Mouse (Mus musculus) layer of hippocampus, adult 6 months (tissue): Measurements from ENCODE around the gene Kcnj4. TPM values are rescaled to one million over a fixed set of nuclear protein-coding genes. Genes with fewer than 3 reads are reported as not detected.

Source experiments
- long read RNA-seq, 2 experiments: library from polyadenylated mRNA; unstranded; transcript quantifications; one replicate each; pipeline ENCODE4 v2.0.0; 2019 to 2020
- microRNA-seq: library from miRNA; unstranded; fragments of <30 nt; microRNA quantifications from one replicate; pipeline ENCODE4 v1.2.0, GENCODE M21; 2020
- polyA plus RNA-seq: library from polyadenylated mRNA; unstranded; fragments of <200 nt; fragmentation: Nextera tagmentation; gene quantifications from 2 replicates; pipeline ENCODE4 v1.2.3, GENCODE M21; 2021

Kcnj4 gene
- 2.4 and 3.0 TPM in 2 replicates for polyA plus RNA-seq
- long read RNA-seq, experiment 1, partial matches to known transcripts, result 0 of 3 reads
- long read RNA-seq, experiment 1, other reads (novel, unspliced or antisense), result 3 of 3 reads
- long read RNA-seq, experiment 2, partial matches to known transcripts, result 0 of 2 reads
- long read RNA-seq, experiment 2, other reads (novel, unspliced or antisense), result 1 of 2 reads

GRCm38 (mm10) chr15:79504707-79505452 lies at the start of gene Kcnj4:
Gene Kcnj4 (minus strand): TSS chr15:79505241.

GRCm38 (mm10) chr15:79546410-79547288 lies 41.6 kb upstream of the Kcnj4 start, which contains the start of gene Ddx17:
Gene Ddx17 (minus strand): TSS chr15:79546741.

DNA sequence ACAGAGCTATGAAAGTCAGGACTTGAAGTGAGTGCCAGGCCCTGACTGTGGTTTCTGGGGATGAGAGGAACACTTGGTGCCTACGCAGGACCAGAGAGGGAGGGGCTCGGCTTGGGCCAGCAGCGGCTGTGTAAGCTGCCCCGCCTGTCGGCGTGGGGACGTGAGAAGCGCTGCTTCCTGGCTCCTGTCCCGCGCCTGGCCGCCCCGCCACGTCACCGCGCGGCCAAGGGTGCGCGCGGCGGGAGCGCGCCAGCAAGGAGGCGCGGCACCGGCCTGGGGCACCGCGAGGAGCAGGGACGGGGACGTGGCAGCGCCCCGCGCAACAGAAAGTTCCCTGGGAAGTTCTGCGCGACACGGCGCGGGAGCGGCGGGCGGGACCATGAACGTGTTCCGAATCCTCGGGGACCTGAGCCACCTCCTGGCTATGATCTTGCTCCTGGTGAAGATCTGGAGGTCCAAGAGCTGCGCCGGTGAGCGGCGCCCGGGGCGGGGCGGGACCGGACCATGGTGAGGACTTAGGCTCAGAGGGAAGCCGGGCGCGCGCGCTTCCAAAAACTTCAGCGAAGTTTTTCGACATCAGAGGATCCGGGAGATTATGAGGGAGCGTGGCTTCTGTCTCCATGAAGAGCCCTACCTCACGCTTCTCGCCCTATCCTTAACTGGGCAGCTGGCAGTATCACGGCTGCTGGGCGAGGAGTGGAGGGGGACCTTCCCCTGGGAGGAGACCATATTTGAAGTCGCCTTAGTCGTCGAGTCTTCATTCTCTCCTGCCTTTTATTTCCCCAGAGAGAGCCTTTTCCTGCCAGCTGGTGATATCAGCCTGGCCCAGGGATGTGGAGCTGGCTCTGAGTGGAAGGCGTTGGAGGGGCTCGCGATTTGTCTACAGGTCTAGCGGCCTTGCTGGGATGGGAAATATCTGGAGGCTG lies 11.4 kb upstream of the Kcnj4 start, which contains the start of gene Kdelr3:
Gene Kdelr3 (plus strand): TSS at position 241 of the 926 bp plus-strand sequence.

GRCm38 (mm10) chr15:79455106-79455810 lies 49.8 kb downstream of the Kcnj4 start, which contains the start of gene Csnk1e:
Gene Csnk1e (minus strand): TSS chr15:79455566.

Small RNA genes lying within 50 kb of the gene (microRNA-seq; reads per million reads assigned to microRNA genes)
- gene Gm44302, result not detected

Other genes starting within 250 kb of the Kcnj4 start
- 3.8 and 4.6 TPM in 2 replicates for gene Baiap2l2, start 219.7 kb downstream of the Kcnj4 start, polyA plus RNA-seq
- gene Pla2g6, start 176.9 kb downstream of the Kcnj4 start, polyA plus RNA-seq, result 9.0 and 9.6 TPM in 2 replicates
- 0.23 and 0.28 TPM in 2 replicates for gene Maff, start 158.6 kb downstream of the Kcnj4 start, polyA plus RNA-seq
- 72.2 and 91.2 TPM in 2 replicates for gene Tmem184b, start 101.7 kb downstream of the Kcnj4 start, polyA plus RNA-seq
- 26.7 and 27.5 TPM in 2 replicates for gene Csnk1e, start 49.7 kb downstream of the Kcnj4 start, polyA plus RNA-seq
- gene Kdelr3, start 11.2 kb upstream of the Kcnj4 start, polyA plus RNA-seq, result 1.2 and 2.1 TPM in 2 replicates
- 12.5 and 12.6 TPM in 2 replicates for gene Ddx17, start 41.5 kb upstream of the Kcnj4 start, polyA plus RNA-seq
- gene Dmc1, start 99.9 kb upstream of the Kcnj4 start, polyA plus RNA-seq, result not detected in 2 replicates
- gene Fam227a, start 153.7 kb upstream of the Kcnj4 start, polyA plus RNA-seq, result 0.62 and 0.80 TPM in 2 replicates
- 68.4 and 69.4 TPM in 2 replicates for gene Cby1, start 154.0 kb upstream of the Kcnj4 start, polyA plus RNA-seq
- 165 and 171 TPM in 2 replicates for gene Tomm22, start 165.6 kb upstream of the Kcnj4 start, polyA plus RNA-seq
- 5.0 and 5.2 TPM in 2 replicates for gene Josd1, start 182.7 kb upstream of the Kcnj4 start, polyA plus RNA-seq
- gene Gtpbp1, start 185.6 kb upstream of the Kcnj4 start, polyA plus RNA-seq, result 10.0 and 12.3 TPM in 2 replicates
- 8.1 and 9.3 TPM in 2 replicates for gene Sun2, start 237.3 kb upstream of the Kcnj4 start, polyA plus RNA-seq